Mouse (Mus musculus): ENCODE data around the gene Commd2. TPM values are rescaled to one million over a fixed set of nuclear protein-coding genes. Genes with fewer than 3 reads are reported as not detected.

Gene Commd2
- polyA plus RNA-seq, 1 experiment: 27.0 TPM

- Histone ChIP-seq H3K9ac (ENCODE audit: low read depth, poor library complexity, severe bottlenecking) (no peak overlapping the region), H3K27ac (ENCODE audit: insufficient read depth, low read length) (no peak overlapping the region), H3K4me3 (ENCODE audit: low read depth, low read length) (no peak overlapping the region), H3K9me3 (replicated peaks; ENCODE audit: control insufficient read depth, insufficient read depth, low read length, poor library complexity, severe bottlenecking) (no peaks in the 10 kb centered on the region; the same call in 1 of the 2 replicates), H3K27me3 (ENCODE audit: control insufficient read depth, insufficient read depth, low read length, poor library complexity, severe bottlenecking) (no peaks in the 10 kb centered on the region), H3K36me3 (ENCODE audit: control insufficient read depth, insufficient read depth, low read length, poor library complexity, severe bottlenecking) (no peaks in the 10 kb centered on the region), H3K4me1 (ENCODE audit: control insufficient read depth, insufficient read depth, low read length) (no peaks in the 10 kb centered on the region)
- no peak for TF ChIP-seq CTCF (IDR thresholded peaks at IDR 0.05; ENCODE audit: low read depth, low read length)
- no peak for TF ChIP-seq POLR2A (IDR thresholded peaks at IDR 0.05; ENCODE audit: insufficient read depth, low read length)
- no peak for TF ChIP-seq EP300 (IDR thresholded peaks at IDR 0.05; ENCODE audit: insufficient read depth, low read depth, low read length)
These were observed 39.0 kb downstream of the Commd2 start for GRCm38 (mm10) chr3:57612430-57612997.

DNA sequence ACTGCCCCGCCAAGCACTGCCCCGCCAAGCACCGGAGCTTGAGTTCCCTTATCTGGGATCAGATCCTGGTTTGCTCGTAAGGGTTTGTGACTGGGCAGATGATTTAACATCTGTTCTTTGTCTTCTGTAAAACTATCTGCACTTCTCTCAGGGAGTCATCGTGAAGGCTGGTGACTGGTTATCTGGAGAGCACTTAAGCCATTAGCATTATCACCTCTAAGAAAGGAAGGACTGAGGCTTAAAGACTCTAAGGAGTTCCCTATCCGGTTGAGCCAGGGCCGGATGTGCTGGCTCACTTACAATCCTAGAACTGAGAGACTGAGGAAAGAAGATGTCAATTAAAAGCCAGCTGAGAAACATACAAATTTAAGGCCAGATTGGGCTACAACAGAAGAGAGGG, 39.7 kb downstream of the Commd2 start:
- Histone ChIP-seq H3K36me3 (ENCODE audit: control insufficient read depth, insufficient read depth, low read length, poor library complexity, severe bottlenecking) (no peaks in the 10 kb centered on the region), H3K27ac (ENCODE audit: insufficient read depth, low read length) (no peak overlapping the region), H3K4me3 (ENCODE audit: low read depth, low read length) (no peak overlapping the region), H3K9ac (ENCODE audit: low read depth, poor library complexity, severe bottlenecking) (no peak overlapping the region), H3K27me3 (ENCODE audit: control insufficient read depth, insufficient read depth, low read length, poor library complexity, severe bottlenecking) (no peaks in the 10 kb centered on the region), H3K9me3 (replicated peaks; ENCODE audit: control insufficient read depth, insufficient read depth, low read length, poor library complexity, severe bottlenecking) (no peaks in the 10 kb centered on the region; the same call in 1 of the 2 replicates), H3K4me1 (ENCODE audit: control insufficient read depth, insufficient read depth, low read length) (no peaks in the 10 kb centered on the region)
- TF ChIP-seq EP300 (IDR thresholded peaks at IDR 0.05; ENCODE audit: insufficient read depth, low read depth, low read length): no peak
- TF ChIP-seq CTCF (IDR thresholded peaks at IDR 0.05; ENCODE audit: low read depth, low read length): no peak
- TF ChIP-seq POLR2A (IDR thresholded peaks at IDR 0.05; ENCODE audit: insufficient read depth, low read length): no peak

DNA sequence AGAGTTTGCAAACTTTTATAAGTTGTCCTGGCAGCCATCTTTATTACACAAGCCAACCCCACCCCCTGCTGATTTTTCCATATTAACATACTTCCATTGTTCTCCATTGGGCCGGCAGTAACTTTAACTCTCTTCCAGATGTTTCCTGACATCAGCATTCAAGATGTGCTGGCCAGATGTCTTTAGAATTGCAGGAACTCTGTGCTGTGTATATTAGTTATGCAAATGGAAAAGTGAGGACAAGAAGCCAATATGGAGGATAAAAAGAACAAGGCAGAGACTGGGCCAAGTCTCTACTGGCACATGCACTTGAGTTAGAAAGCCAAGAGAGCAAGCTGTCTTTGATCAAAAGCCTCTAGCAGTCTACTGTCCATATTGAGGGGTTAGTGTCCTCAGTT, 46.9 kb downstream of the Commd2 start:
- Histone ChIP-seq H3K9me3 (replicated peaks; ENCODE audit: control insufficient read depth, insufficient read depth, low read length, poor library complexity, severe bottlenecking) (no peaks in the 10 kb centered on the region), H3K4me3 (ENCODE audit: low read depth, low read length) (no peak overlapping the region), H3K4me1 (ENCODE audit: control insufficient read depth, insufficient read depth, low read length) (no peaks in the 10 kb centered on the region), H3K36me3 (ENCODE audit: control insufficient read depth, insufficient read depth, low read length, poor library complexity, severe bottlenecking) (no peaks in the 10 kb centered on the region), H3K9ac (ENCODE audit: low read depth, poor library complexity, severe bottlenecking) (no peak overlapping the region), H3K27me3 (ENCODE audit: control insufficient read depth, insufficient read depth, low read length, poor library complexity, severe bottlenecking) (no peaks in the 10 kb centered on the region), H3K27ac (ENCODE audit: insufficient read depth, low read length) (no peak overlapping the region)
- no peak for TF ChIP-seq EP300 (IDR thresholded peaks at IDR 0.05; ENCODE audit: insufficient read depth, low read depth, low read length)
- TF ChIP-seq CTCF (IDR thresholded peaks at IDR 0.05; ENCODE audit: low read depth, low read length): no peak
- TF ChIP-seq POLR2A (IDR thresholded peaks at IDR 0.05; ENCODE audit: insufficient read depth, low read length): no peak

DNA sequence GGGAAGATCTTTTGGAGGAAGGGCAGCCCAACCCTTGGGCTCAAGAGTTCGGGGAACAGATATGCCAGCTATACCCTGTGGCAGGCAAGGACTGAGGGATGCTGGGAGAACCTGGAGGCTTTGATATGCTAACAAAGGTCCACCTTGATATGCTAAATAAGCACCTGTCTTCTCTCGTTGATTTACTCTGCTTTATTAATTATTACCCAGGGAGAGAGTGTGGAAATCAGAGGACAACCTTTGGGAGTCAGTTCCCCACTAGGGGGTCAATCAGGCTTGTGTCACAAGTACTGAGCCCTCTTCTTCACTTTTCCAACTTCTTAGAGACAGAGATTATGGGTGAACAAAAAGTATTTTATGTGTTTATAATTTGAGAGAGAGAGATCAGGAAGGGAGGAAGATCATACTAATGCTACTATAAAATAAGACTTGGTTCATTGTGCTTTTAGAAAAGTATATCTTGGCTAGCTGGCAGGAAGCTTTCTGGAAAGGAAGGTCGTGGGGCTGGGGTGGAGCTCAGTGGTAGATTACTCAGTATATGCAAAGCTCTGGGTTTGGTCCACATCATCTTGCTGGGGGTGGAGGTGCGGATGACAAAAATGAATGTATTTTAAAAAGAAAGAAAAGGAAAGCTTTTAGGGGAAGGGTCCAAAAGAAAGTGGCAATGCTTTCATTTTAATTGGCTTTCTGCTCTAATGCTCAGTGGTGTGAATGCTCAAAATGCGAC, 47.5 kb downstream of the Commd2 start:
- no peak overlapping the region for H3K27ac ChIP-seq (ENCODE audit: insufficient read depth, low read length)
- no peaks in the 10 kb centered on the region for H3K36me3 ChIP-seq (ENCODE audit: control insufficient read depth, insufficient read depth, low read length, poor library complexity, severe bottlenecking)
- H3K4me3 ChIP-seq (ENCODE audit: low read depth, low read length): no peak overlapping the region
- no peak overlapping the region for H3K9ac ChIP-seq (ENCODE audit: low read depth, poor library complexity, severe bottlenecking)
- no peaks in the 10 kb centered on the region for H3K9me3 ChIP-seq (replicated peaks; ENCODE audit: control insufficient read depth, insufficient read depth, low read length, poor library complexity, severe bottlenecking)
- H3K4me1 ChIP-seq (ENCODE audit: control insufficient read depth, insufficient read depth, low read length): no peaks in the 10 kb centered on the region
- TF ChIP-seq CTCF (IDR thresholded peaks at IDR 0.05; ENCODE audit: low read depth, low read length): no peak
- TF ChIP-seq POLR2A (IDR thresholded peaks at IDR 0.05; ENCODE audit: insufficient read depth, low read length): no peak
- TF ChIP-seq EP300 (IDR thresholded peaks at IDR 0.05; ENCODE audit: insufficient read depth, low read depth, low read length): no peak
- no peaks in the 10 kb centered on the region for H3K27me3 ChIP-seq (ENCODE audit: control insufficient read depth, insufficient read depth, low read length, poor library complexity, severe bottlenecking)

- H3K9ac ChIP-seq (ENCODE audit: low read depth, poor library complexity, severe bottlenecking): no peak overlapping the region
- no peaks in the 10 kb centered on the region for H3K36me3 ChIP-seq (ENCODE audit: control insufficient read depth, insufficient read depth, low read length, poor library complexity, severe bottlenecking)
- H3K9me3 ChIP-seq (replicated peaks; ENCODE audit: control insufficient read depth, insufficient read depth, low read length, poor library complexity, severe bottlenecking): no peaks in the 10 kb centered on the region
- no peaks in the 10 kb centered on the region for H3K4me1 ChIP-seq (ENCODE audit: control insufficient read depth, insufficient read depth, low read length)
- H3K27ac ChIP-seq (ENCODE audit: insufficient read depth, low read length): no peak overlapping the region
- H3K27me3 ChIP-seq (ENCODE audit: control insufficient read depth, insufficient read depth, low read length, poor library complexity, severe bottlenecking): no peaks in the 10 kb centered on the region; the same call in 1 of the 2 replicates
- TF ChIP-seq POLR2A (IDR thresholded peaks at IDR 0.05; ENCODE audit: insufficient read depth, low read length) (no peak), CTCF (IDR thresholded peaks at IDR 0.05; ENCODE audit: low read depth, low read length) (no peak), EP300 (IDR thresholded peaks at IDR 0.05; ENCODE audit: insufficient read depth, low read depth, low read length) (no peak)
- no peak overlapping the region for H3K4me3 ChIP-seq (ENCODE audit: low read depth, low read length)
These were observed 48.9 kb downstream of the Commd2 start for GRCm38 (mm10) chr3:57602610-57603009.

- no peak for TF ChIP-seq POLR2A (IDR thresholded peaks at IDR 0.05; ENCODE audit: insufficient read depth, low read length)
- no peak for TF ChIP-seq EP300 (IDR thresholded peaks at IDR 0.05; ENCODE audit: insufficient read depth, low read depth, low read length)
- TF ChIP-seq CTCF (IDR thresholded peaks at IDR 0.05; ENCODE audit: low read depth, low read length): no peak
- Histone ChIP-seq H3K27me3 (ENCODE audit: control insufficient read depth, insufficient read depth, low read length, poor library complexity, severe bottlenecking) (no peaks in the 10 kb centered on the region; the same call in 1 of the 2 replicates), H3K9me3 (replicated peaks; ENCODE audit: control insufficient read depth, insufficient read depth, low read length, poor library complexity, severe bottlenecking) (no peaks in the 10 kb centered on the region), H3K4me1 (ENCODE audit: control insufficient read depth, insufficient read depth, low read length) (no peaks in the 10 kb centered on the region), H3K9ac (ENCODE audit: low read depth, poor library complexity, severe bottlenecking) (no peak overlapping the region), H3K36me3 (ENCODE audit: control insufficient read depth, insufficient read depth, low read length, poor library complexity, severe bottlenecking) (no peaks in the 10 kb centered on the region), H3K27ac (ENCODE audit: insufficient read depth, low read length) (no peak overlapping the region), H3K4me3 (ENCODE audit: low read depth, low read length) (no peak overlapping the region)
These were observed 54.9 kb downstream of the Commd2 start for GRCm38 (mm10) chr3:57596566-57596965.
